Mouse (Mus musculus) liver, adult 2 months (tissue): ENCODE data around the gene Ky.

Experiments
- CTCF ChIP-seq: fragments of 200-500 bp; IDR thresholded peaks from 2 replicates; pipeline ENCODE4 v1.5.1; 2011; ENCODE audit warnings: low read depth, low read length, control low read depth
- POLR2A ChIP-seq: fragments of 200-500 bp; IDR thresholded peaks from 2 replicates; pipeline ENCODE4 v1.6.1; 2011; ENCODE audit warnings: low read length, control low read depth; ENCODE audit not compliant: insufficient read depth; ENCODE audit errors: extremely low read depth

DNA sequence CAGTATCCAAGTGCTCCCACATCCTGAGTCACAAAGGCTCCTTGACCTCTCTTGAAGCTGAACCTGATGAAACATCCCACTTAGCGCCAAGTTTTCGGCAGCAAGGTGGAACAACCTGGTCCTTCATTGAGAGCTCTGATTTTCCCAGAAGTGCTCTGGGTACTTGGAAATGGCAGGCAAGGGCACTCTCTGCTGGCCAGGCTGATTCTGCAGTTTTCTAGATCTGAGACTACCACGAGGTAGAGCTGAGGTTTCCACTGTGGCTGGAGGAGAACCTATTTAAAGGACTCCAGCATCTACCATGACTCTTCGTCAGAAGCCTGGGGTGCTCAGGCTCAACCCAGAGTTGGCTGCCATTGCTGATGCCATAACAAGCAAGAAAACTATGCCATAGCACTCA, 8.0 kb downstream of the Ky start:
- no peak for TF ChIP-seq CTCF
- no peak for TF ChIP-seq POLR2A
